Mouse (Mus musculus) forebrain, embryonic 16.5 days (tissue): ENCODE results near the gene Gabrg1. TPM values are rescaled to one million over a fixed set of nuclear protein-coding genes. Genes with fewer than 3 reads are reported as not detected.

ENCODE experiments used
- ATAC-seq: fragments of 200-750 bp; cut with Nextera tagmentation; 2 replicates; pipeline ENCODE4 v1.8.0; 2017; ENCODE audit warnings: mild to moderate bottlenecking, moderate library complexity
- H3K27ac ChIP-seq: fragments of 300-500 bp; sonication (generic); 2 replicates; pipeline ENCODE4 v1.5.1; 2014; ENCODE audit warnings: low read length, control low read depth
- H3K27me3 ChIP-seq: fragments of 300-500 bp; sonication (generic); replicated peaks from 2 replicates; pipeline ENCODE4 v1.6.1; 2014; ENCODE audit warnings: low read length; ENCODE audit not compliant: control insufficient read depth, insufficient read depth
- H3K36me3 ChIP-seq: fragments of 300-500 bp; sonication (generic); 2 replicates; pipeline ENCODE4 v1.6.1; 2014; ENCODE audit not compliant: control insufficient read depth, insufficient read depth
- H3K4me1 ChIP-seq: fragments of 300-500 bp; sonication (generic); replicated peaks from 2 replicates; pipeline ENCODE4 v1.6.1; 2014; ENCODE audit warnings: low read length; ENCODE audit not compliant: control insufficient read depth, insufficient read depth
- H3K4me2 ChIP-seq: fragments of 300-500 bp; sonication (generic); 2 replicates; pipeline ENCODE4 v1.6.1; 2014; ENCODE audit warnings: mild to moderate bottlenecking, low read length, control low read depth
- H3K4me3 ChIP-seq: fragments of 300-500 bp; sonication (generic); replicated peaks from 2 replicates; pipeline ENCODE4 v1.5.1; 2014; ENCODE audit warnings: mild to moderate bottlenecking, low read length, control low read depth
- H3K9ac ChIP-seq: fragments of 300-500 bp; sonication (generic); replicated peaks from 2 replicates; pipeline ENCODE4 v1.6.1; 2014; ENCODE audit warnings: low read depth, low read length, control low read depth
- H3K9me3 ChIP-seq: fragments of 300-500 bp; sonication (generic); 2 replicates; pipeline ENCODE4 v1.6.1; 2016; ENCODE audit warnings: low read length; ENCODE audit not compliant: control insufficient read depth
- WGBS: fragments of 180-500 bp; shearing (Covaris S2); extraction: QIAGEN DNeasy Blood & Tissue Kit; methylation state at CpG from one replicate; pipeline ENCODE4 v1.1.7; 2014; 5-methylcytosine and 5-hydroxymethylcytosine counted together
- polyA plus RNA-seq: library from polyadenylated mRNA; unstranded; fragments of >200 nt; fragmentation: Nextera tagmentation; extraction: Ambion mirVana; gene quantifications from 2 replicates; pipeline ENCODE4 v1.2.1, GENCODE M21; 2015

Gene Gabrg1
- 9.2 and 12.4 TPM in 2 replicates for polyA plus RNA-seq

DNA sequence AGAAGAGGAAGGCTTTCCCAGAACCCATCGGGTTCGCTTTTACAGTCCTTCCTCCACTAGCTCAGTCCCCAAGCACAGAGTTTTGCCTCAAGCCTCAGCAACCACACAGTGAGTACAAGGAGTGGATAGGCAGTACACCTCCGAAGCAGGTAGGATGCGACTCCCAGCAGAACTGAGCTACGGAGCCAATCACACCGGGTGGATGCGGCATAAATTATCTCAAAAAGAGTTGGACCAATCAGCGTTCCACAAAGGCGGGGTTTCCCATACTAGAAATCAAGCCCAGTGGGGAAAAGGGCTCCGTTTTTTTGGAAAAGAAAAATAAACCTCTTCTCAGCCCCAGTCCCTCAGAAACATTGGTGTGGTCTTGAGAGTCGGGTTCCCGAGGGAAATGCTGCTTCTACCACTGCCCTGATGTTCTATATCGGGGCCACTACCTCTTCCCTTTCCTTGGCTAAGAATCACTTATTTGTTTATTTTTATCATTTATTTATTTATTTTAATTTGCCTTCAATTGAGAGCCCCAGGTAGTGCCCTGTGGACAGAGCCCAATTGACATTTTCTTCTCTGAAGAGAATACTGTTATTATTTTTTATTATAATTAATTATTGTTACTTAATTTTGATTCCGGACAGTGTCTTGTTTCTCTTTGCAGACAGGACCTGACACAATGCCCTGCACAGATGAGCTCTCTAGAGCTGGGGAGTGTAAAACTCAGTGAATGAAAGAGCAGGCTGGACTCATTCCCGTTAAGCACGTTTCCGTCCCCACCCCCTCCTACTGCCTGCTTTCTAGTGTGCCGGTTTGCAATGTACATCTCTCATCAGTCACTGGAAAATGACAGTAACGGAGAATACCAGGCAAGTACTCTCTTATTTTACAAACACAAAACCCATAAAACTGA lies at the start of gene Gabrg1:
Gene Gabrg1, minus strand, starts transcription at position 426 of the 904 bp plus-strand sequence.
- no peaks in the 10 kb centered on the region for H3K9me3 ChIP-seq
- peak within 1 kb of the TSS; percentile 57 for H3K4me3 ChIP-seq
- peaks cover 10% of the 10 kb centered on the region; the same call in 1 of the 2 replicates for H3K4me1 ChIP-seq
- H3K9ac ChIP-seq = peak within 1 kb of the TSS; percentile 52
- H3K27ac ChIP-seq = peak within 1 kb of the TSS; percentile 52
- ATAC-seq = peak; percentile 95
- no peaks in the 10 kb centered on the region for H3K27me3 ChIP-seq
- H3K36me3 ChIP-seq = no peaks in the 10 kb centered on the region
- peak within 1 kb of the TSS; percentile 90 for H3K4me2 ChIP-seq
- WGBS = 1% methylated on average over 19 of the region's 19 CpGs

DNA sequence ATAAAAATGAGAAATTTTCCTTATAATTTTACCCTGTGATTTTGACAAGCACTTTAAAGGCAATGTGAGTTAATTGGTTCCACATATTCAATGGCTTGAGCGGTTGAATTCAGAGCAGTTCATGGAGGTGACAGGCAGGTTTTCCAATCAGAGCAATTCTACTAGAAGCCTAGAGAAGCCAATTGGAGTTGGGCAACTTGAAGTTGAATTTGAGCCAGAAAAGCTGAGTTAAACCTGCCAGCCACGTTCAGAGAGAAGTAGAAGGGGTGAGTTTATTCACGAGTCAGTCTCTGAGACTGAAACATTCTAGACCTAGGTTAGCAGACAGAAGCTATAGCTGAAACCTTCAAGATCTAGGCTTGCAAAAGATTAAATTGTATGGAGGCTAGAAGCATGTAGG lies 41.6 kb upstream of the Gabrg1 start:
- H3K4me1 ChIP-seq = no peaks in the 10 kb centered on the region
- H3K27me3 ChIP-seq = no peaks in the 10 kb centered on the region
- no peak overlapping the region for H3K9ac ChIP-seq
- H3K4me2 ChIP-seq = no peak overlapping the region
- no peak overlapping the region for H3K4me3 ChIP-seq
- ATAC-seq = no peak
- WGBS = 80% methylated on average over 3 of the region's 3 CpGs
- H3K9me3 ChIP-seq = no peaks in the 10 kb centered on the region
- no peaks in the 10 kb centered on the region for H3K36me3 ChIP-seq
- H3K27ac ChIP-seq = no peak overlapping the region

DNA sequence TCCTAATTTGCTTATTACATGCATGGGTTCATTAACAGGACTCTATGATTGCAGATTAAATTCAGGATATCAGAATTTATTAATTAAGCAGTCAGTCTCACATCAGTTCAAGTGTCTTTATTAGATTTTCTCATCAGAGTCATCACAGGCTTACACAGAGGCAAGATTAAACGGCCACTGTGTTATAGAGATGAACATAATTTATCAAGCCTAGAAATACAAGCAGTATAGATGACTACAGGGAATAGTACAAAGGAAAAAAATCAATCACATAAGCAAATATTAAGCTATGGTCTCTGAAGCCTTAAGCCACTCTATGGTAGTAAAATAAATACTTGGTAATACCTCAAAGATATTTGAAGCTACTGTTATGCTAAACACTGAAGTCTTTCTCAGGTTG lies 27.7 kb upstream of the Gabrg1 start:
- WGBS = 78% methylated on average over 1 of the region's 1 CpGs
- no peaks in the 10 kb centered on the region for H3K27me3 ChIP-seq
- no peak overlapping the region for H3K27ac ChIP-seq
- no peaks in the 10 kb centered on the region for H3K4me1 ChIP-seq
- H3K4me3 ChIP-seq = no peak overlapping the region
- H3K9ac ChIP-seq = no peak overlapping the region
- no peak for ATAC-seq
- no peak overlapping the region for H3K4me2 ChIP-seq
- no peaks in the 10 kb centered on the region for H3K9me3 ChIP-seq
- no peaks in the 10 kb centered on the region for H3K36me3 ChIP-seq

DNA sequence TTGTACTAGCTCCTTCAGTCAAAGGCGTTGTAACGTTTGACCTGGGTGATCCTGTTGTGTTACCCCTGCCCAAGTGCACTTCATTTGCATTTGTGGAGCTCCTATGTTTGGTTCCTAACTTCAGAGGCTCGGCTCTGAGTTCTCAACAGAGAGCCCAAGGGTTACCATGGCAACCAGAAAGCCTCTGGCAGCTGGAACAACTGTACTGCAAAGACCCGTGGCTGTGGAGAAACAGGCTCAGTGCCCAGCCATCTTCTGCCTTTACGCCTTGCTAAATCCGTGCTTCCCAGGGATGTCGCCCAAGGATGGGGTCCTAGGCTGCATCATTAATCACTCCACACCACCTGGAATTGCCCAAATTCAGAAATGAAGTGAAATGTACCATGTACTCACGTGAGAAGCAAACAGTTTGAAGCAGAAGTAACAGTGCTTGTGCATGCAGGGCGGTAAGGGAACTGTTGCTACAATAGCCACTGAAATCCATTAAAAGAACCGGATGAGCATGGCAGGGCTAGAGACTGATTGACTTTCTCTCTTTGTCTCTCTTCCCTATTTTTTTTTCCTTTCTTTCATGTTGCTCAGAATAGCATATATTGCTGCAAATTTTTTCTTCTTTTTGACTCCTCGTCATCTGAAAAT lies 798 bp upstream of the Gabrg1 start:
- WGBS = 5% methylated on average over 11 of the region's 11 CpGs
- Histone ChIP-seq H3K27me3 (no peaks in the 10 kb centered on the region), H3K9me3 (no peaks in the 10 kb centered on the region), H3K4me2 (peak overlapping the region; percentile 90), H3K27ac (peak overlapping the region; percentile 52), H3K4me3 (peak overlapping the region; percentile 57), H3K4me1 (peaks cover 10% of the 10 kb centered on the region; the same call in 1 of the 2 replicates), H3K36me3 (no peaks in the 10 kb centered on the region), H3K9ac (peak overlapping the region; percentile 52)
- peak; percentile 90 for ATAC-seq

DNA sequence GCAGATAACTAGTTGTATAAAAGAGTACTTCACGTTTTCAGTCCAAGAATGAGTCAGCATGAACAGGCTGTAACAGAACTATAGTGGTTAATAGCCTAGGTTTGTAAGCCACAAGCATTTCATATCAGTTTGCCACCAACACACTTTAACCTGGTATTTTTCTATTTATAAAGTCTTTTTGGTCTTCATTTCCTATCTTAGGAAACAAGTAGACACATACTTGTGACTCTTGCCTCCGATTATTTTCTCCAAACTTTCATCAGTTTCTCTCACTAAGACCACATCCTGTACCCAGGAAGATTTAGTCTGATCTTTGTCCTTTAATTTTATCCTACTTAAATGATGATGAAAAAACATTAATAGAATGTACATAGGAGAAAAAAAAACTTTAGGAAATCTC lies 23.7 kb downstream of the Gabrg1 start:
- no peaks in the 10 kb centered on the region for H3K36me3 ChIP-seq
- H3K4me1 ChIP-seq = no peaks in the 10 kb centered on the region
- H3K4me3 ChIP-seq = no peak overlapping the region
- H3K9ac ChIP-seq = no peak overlapping the region
- H3K27me3 ChIP-seq = no peaks in the 10 kb centered on the region
- ATAC-seq = no peak
- no peak overlapping the region for H3K4me2 ChIP-seq
- 89% methylated on average over 2 of the region's 2 CpGs for WGBS
- H3K27ac ChIP-seq = no peak overlapping the region
- H3K9me3 ChIP-seq = no peaks in the 10 kb centered on the region

DNA sequence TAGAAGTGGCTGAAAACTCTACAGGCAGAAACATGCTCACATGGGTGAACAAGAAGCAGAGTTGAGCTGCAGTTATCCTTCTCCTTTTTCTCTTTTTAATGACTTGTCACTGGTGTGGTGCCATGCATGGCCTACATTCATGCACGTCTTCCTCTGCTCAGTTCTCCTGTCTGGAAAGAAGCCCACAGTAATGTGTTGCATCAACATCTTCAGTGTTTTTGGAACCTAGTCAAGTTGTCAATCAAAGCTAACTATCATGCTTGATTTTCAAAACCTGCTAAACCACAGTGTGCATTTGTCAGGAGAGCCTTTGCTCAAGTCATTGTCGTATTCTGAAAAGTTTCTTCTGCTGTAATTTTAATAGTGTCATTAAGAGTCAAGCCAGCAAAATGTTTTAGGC lies 106.3 kb downstream of the Gabrg1 start:
- Histone ChIP-seq H3K4me3 (no peak overlapping the region), H3K9me3 (no peaks in the 10 kb centered on the region), H3K9ac (no peak overlapping the region), H3K27me3 (no peaks in the 10 kb centered on the region), H3K4me1 (no peaks in the 10 kb centered on the region), H3K27ac (no peak overlapping the region), H3K36me3 (no peaks in the 10 kb centered on the region), H3K4me2 (no peak overlapping the region)
- whole genome bisulfite sequencing = 56% methylated on average over 2 of the region's 2 CpGs
- ATAC-seq = 0 out of 2 replicates have a peak, but pooled peaks have one; percentile 20

DNA sequence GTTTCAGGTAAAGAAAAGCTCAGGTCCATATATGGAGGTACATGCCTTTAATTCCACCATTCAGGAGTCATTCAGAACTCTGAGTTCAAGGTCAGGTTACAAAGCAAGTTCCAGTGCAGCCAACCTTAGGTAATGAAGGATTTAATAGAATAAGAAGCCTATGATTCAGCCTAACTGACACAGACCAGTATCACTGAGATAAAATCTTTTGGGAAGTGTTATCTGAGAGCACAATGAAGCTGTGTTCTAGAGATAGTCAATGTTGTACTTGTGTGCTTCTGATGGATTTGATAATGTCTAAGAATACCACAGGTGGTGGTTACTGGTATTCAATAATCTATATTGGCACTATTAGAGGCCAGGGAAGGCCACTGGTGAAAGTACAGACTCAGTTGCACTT lies 138.1 kb downstream of the Gabrg1 start:
- no peaks in the 10 kb centered on the region for H3K4me1 ChIP-seq
- no peaks in the 10 kb centered on the region for H3K9me3 ChIP-seq
- H3K27me3 ChIP-seq = no peaks in the 10 kb centered on the region
- ATAC-seq = no peak
- no peak overlapping the region for H3K4me3 ChIP-seq
- H3K9ac ChIP-seq = no peak overlapping the region
- H3K4me2 ChIP-seq = no peak overlapping the region
- H3K27ac ChIP-seq = no peak overlapping the region
- no peaks in the 10 kb centered on the region for H3K36me3 ChIP-seq
